Mouse (Mus musculus) liver, postnatal 0 days (tissue): Measurements from ENCODE around the gene Cyp27b1. TPM values are rescaled to one million over a fixed set of nuclear protein-coding genes. Genes with fewer than 3 reads are reported as not detected.
"Not testable (repeated sequence)": the region's sequence is repeated elsewhere in the genome, so short reads cannot be mapped to it uniquely, and the experiment has no call there.

Source experiments
- ATAC-seq: fragments of 200-750 bp; cut with Nextera tagmentation; 2 replicates; pipeline ENCODE4 v1.8.0; 2017; ENCODE audit warnings: mild to moderate bottlenecking, moderate library complexity
- DNase-seq: peaks from one replicate; pipeline ENCODE4 v3.0.0-alpha.2; 2016
- H3K27ac ChIP-seq: fragments of 300-500 bp; sonication (generic); 2 replicates; pipeline ENCODE4 v1.5.1; 2014; ENCODE audit warnings: antibody characterized with exemption, moderate library complexity, mild to moderate bottlenecking, low read depth
- H3K27me3 ChIP-seq: fragments of 300-500 bp; sonication (generic); 2 replicates; pipeline ENCODE4 v1.6.1; 2014; ENCODE audit warnings: low read length, control low read depth, mixed read lengths; ENCODE audit not compliant: insufficient read depth
- H3K36me3 ChIP-seq: fragments of 300-500 bp; sonication (generic); replicated peaks from 2 replicates; pipeline ENCODE4 v1.6.1; 2014; ENCODE audit warnings: mild to moderate bottlenecking, control low read depth, low read length, moderate library complexity, mixed read lengths; ENCODE audit not compliant: insufficient read depth
- H3K4me1 ChIP-seq: fragments of 300-500 bp; sonication (generic); 2 replicates; pipeline ENCODE4 v1.6.1; 2014; ENCODE audit warnings: antibody characterized with exemption, mild to moderate bottlenecking, control low read depth; ENCODE audit not compliant: insufficient read depth
- H3K4me2 ChIP-seq: fragments of 300-500 bp; sonication (generic); 2 replicates; pipeline ENCODE4 v1.6.1; 2014; ENCODE audit warnings: low read depth, mild to moderate bottlenecking, low read length, moderate library complexity, mixed read lengths
- H3K4me3 ChIP-seq: fragments of 300-500 bp; sonication (generic); 2 replicates; pipeline ENCODE4 v1.5.1; 2014; ENCODE audit warnings: low read depth, low read length
- H3K9ac ChIP-seq: fragments of 300-500 bp; sonication (generic); replicated peaks from 2 replicates; pipeline ENCODE4 v1.6.1; 2014; ENCODE audit warnings: mild to moderate bottlenecking, moderate library complexity
- H3K9me3 ChIP-seq: fragments of 300-500 bp; sonication (generic); 2 replicates; pipeline ENCODE4 v1.6.1; 2016; ENCODE audit warnings: mild to moderate bottlenecking, control low read depth, low read length, mixed read lengths
- CTCF ChIP-seq: sonication (generic); IDR thresholded peaks from 2 replicates; pipeline ENCODE4 v1.5.1; 2016; ENCODE audit warnings: antibody characterized with exemption, low read depth
- EP300 ChIP-seq: IDR thresholded peaks from 2 replicates; pipeline ENCODE4 v1.6.1; 2016; ENCODE audit warnings: antibody characterized with exemption, low read depth, mild to moderate bottlenecking
- WGBS: fragments of 180-500 bp; shearing (Covaris S2); extraction: QIAGEN DNeasy Blood & Tissue Kit; methylation state at CpG from one replicate; pipeline ENCODE4 v1.1.7; 2014; ENCODE audit not compliant: insufficient replicate concordance; 5-methylcytosine and 5-hydroxymethylcytosine counted together
- polyA plus RNA-seq: library from polyadenylated mRNA; unstranded; fragments of >200 nt; fragmentation: Nextera tagmentation; extraction: Ambion mirVana; gene quantifications from 2 replicates; pipeline ENCODE4 v1.2.1, GENCODE M21; 2015

Gene Cyp27b1
- polyA plus RNA-seq, 1 experiment from 2014 or later = not detected

DNA sequence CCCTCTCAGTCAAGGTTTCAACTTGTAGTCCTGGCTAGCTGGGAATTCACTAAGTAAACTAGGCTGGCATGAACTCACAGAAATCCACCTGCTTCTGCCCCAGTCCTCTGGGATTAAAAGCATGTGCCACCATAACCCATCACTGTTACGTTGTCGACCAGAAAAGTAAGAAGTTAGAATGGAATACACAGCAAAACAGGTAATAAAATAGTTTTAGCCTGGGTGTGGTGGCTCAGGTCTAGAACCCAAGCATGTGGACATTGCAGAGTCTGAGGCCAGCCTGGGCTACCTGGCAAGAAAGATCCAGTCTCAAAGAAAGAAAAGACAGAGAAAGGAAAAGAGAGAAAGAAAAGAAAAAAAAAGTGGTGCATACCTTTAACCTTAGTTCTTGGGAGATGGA lies 13.5 kb downstream of the Cyp27b1 start:
- no peaks in the 10 kb centered on the region for H3K9me3 ChIP-seq
- H3K27me3 ChIP-seq = peaks cover 38% of the 10 kb centered on the region
- H3K4me2 ChIP-seq = no peak overlapping the region
- no peak for TF ChIP-seq CTCF
- TF ChIP-seq EP300 = no peak
- ATAC-seq = no peak
- H3K9ac ChIP-seq = no peak overlapping the region
- no peak overlapping the region for H3K27ac ChIP-seq
- H3K36me3 ChIP-seq = peaks cover 13% of the 10 kb centered on the region
- H3K4me1 ChIP-seq = peaks cover 29% of the 10 kb centered on the region
- DNase-seq = no peak
- H3K4me3 ChIP-seq = no peak overlapping the region
- WGBS = 74% methylated on average over 2 of the region's 2 CpGs

DNA sequence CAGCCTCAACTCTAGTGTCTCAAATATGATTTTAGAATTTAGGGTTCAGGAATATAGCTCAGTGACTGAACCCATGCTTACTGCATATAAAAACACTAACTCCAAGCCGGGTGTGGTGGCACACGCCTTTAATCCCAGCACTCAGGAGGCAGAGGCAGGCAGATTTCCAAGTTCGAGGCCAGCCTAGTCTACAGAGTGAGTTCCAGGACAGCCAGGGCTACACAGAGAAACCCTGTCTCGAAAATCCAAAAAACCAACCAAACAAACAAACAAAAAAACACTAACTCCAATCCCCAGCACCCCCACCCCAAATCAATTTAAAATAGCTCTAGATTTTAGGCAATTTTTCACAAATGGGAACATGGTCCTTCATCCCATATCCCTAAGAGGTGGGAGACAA lies 14.1 kb downstream of the Cyp27b1 start:
- H3K4me2 ChIP-seq, H3K9me3 ChIP-seq, ATAC-seq, H3K4me3 ChIP-seq, H3K9ac ChIP-seq, DNase-seq, H3K27ac ChIP-seq: not testable (repeated sequence)
- H3K4me1 ChIP-seq = peaks cover 35% of the 10 kb centered on the region
- 72% methylated on average over 4 of the region's 4 CpGs for WGBS
- H3K36me3 ChIP-seq = peaks cover 19% of the 10 kb centered on the region
- H3K27me3 ChIP-seq = peaks cover 38% of the 10 kb centered on the region

- Histone ChIP-seq H3K27ac (peak overlapping the region; percentile 11; the same call in 1 of the 2 replicates), H3K4me3 (peak overlapping the region; percentile 80; the same call in 1 of the 2 replicates), H3K4me1 (peaks cover 35% of the 10 kb centered on the region), H3K4me2 (peak overlapping the region; percentile 95), H3K36me3 (peaks cover 23% of the 10 kb centered on the region), H3K27me3 (peaks cover 38% of the 10 kb centered on the region), H3K9ac (no peak overlapping the region), H3K9me3 (no peaks in the 10 kb centered on the region)
- ATAC-seq (no peak), DNase-seq (no peak)
- no peak for TF ChIP-seq CTCF
- no peak for TF ChIP-seq EP300
- 58% methylated on average over 5 of the region's 5 CpGs for WGBS
Observed at GRCm38 (mm10) chr10:127062503-127062902, 14.5 kb downstream of the Cyp27b1 start.

- Histone ChIP-seq H3K4me2 (peak within 1 kb of the TSS; percentile 95), H3K9ac (peak within 1 kb of the TSS; percentile 88), H3K27me3 (peaks cover 33% of the 10 kb centered on the region), H3K4me1 (peaks cover 38% of the 10 kb centered on the region), H3K36me3 (peaks cover 28% of the 10 kb centered on the region), H3K27ac (peak within 1 kb of the TSS; percentile 87), H3K9me3 (no peaks in the 10 kb centered on the region), H3K4me3 (peak within 1 kb of the TSS; percentile 80)
- WGBS = under 1% methylated on average over 45 of the region's 46 CpGs
- peak; percentile 91 for ATAC-seq
- peak; percentile 98 for DNase-seq
- peak; percentile 50; the same call in 1 of the 2 replicates for TF ChIP-seq EP300
- no peak for TF ChIP-seq CTCF
Observed at GRCm38 (mm10) chr10:127063239-127063872, 15.3 kb downstream of the Cyp27b1 start, which contains the start of gene Cdk4. Gene Cdk4, plus strand, starts transcription at chr10:127063534.

GRCm38 (mm10) chr10:127063913-127064870 lies 16.1 kb downstream of the Cyp27b1 start:
- 11% methylated on average over 37 of the region's 37 CpGs for WGBS
- Histone ChIP-seq H3K9me3 (no peaks in the 10 kb centered on the region), H3K9ac (peak overlapping the region; percentile 88), H3K4me1 (peaks cover 40% of the 10 kb centered on the region), H3K4me3 (peak overlapping the region; percentile 80), H3K27me3 (peaks cover 25% of the 10 kb centered on the region), H3K27ac (peak overlapping the region; percentile 87), H3K4me2 (peak overlapping the region; percentile 95), H3K36me3 (peaks cover 30% of the 10 kb centered on the region)
- ATAC-seq (peak; percentile 0; the same call in 1 of the 2 replicates), DNase-seq (no peak)
- no peak for TF ChIP-seq EP300
- no peak for TF ChIP-seq CTCF

DNA sequence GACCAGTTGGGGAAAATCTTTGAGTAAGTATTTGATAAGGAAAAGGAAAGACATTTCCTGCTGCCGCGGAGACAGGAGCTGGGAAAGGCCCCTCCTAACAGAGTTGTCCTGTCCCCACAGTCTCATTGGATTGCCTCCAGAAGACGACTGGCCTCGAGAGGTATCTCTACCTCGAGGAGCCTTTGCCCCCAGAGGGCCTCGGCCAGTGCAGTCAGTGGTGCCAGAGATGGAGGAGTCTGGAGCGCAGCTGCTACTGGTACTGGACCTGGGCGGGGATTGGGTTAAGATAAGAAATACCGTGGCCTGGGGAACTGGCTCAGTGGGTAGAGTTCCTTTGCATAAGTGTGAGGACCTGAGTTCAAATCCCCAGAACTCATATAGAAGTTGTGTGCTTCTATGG lies 17.9 kb downstream of the Cyp27b1 start:
- WGBS = 67% methylated on average over 9 of the region's 9 CpGs
- Histone ChIP-seq H3K36me3 (peaks cover 30% of the 10 kb centered on the region), H3K9me3 (no peaks in the 10 kb centered on the region), H3K27me3 (peaks cover 9% of the 10 kb centered on the region), H3K4me3 (no peak overlapping the region), H3K4me2 (no peak overlapping the region), H3K4me1 (peaks cover 42% of the 10 kb centered on the region), H3K9ac (no peak overlapping the region), H3K27ac (no peak overlapping the region)
- TF ChIP-seq EP300 (no peak), CTCF (no peak)
- no peak for DNase-seq
- ATAC-seq = no peak
